11 mouse cellular contexts compared by ENCODE assay signal in genomic region chr11:58018287-58018686, GRCm38 (mm10). TPM values are rescaled to one million over a fixed set of nuclear protein-coding genes. Genes with fewer than 3 reads are reported as not detected.
DNase-seq lines count a peak whose midpoint lies in the region; ATAC-seq and TF ChIP-seq lines count a peak whose summit lies in the region.
"Had no signal": no experiment of that assay in that cellular context is flagged by ENCODE, and none has a peak within 500 bp of the region (broad histone marks: within the 10 kb centered on the region; RNA-seq: fewer than 3 reads in every experiment).

No protein-coding gene starts in this region.

- no peaks in the 10 kb centered on the region for H3K36me3 ChIP-seq in heart, embryonic 11.5 days (ENCODE audit: control insufficient read depth, insufficient read depth, low read length)
- H3K36me3 ChIP-seq in forebrain, embryonic 15.5 days, result no peaks in the 10 kb centered on the region
- H3K36me3 ChIP-seq: intestine, embryonic 15.5 days had no signal

- no peak for ATAC-seq in heart, embryonic 11.5 days (replicated peaks; ENCODE audit: insufficient number of reproducible peaks, low FRiP score, low TSS enrichment)
- no peak for ATAC-seq in forebrain, embryonic 15.5 days (replicated peaks)
- ATAC-seq: intestine, embryonic 15.5 days had no signal

- H3K27ac ChIP-seq in heart, embryonic 11.5 days (ENCODE audit: low read depth, low read length), result no peak overlapping the region
- H3K27ac ChIP-seq in cortical plate, adult 2 months (ENCODE audit: insufficient read depth, low read length), result no peak overlapping the region
- no peak overlapping the region for H3K27ac ChIP-seq in forebrain, embryonic 15.5 days (replicated peaks)
- H3K27ac ChIP-seq: intestine, embryonic 15.5 days had no signal

- no peaks in the 10 kb centered on the region for H3K9me3 ChIP-seq in heart, embryonic 11.5 days (replicated peaks; ENCODE audit: control insufficient read depth, low read length)
- no peaks in the 10 kb centered on the region for H3K9me3 ChIP-seq in forebrain, embryonic 15.5 days
- H3K9me3 ChIP-seq: intestine, embryonic 15.5 days; megakaryocyte, embryonic 14.5 days had no signal

- peaks cover 58% of the 10 kb centered on the region for H3K4me1 ChIP-seq in heart, embryonic 11.5 days (ENCODE audit: control insufficient read depth, insufficient read depth, low read length)
- peaks cover 20% of the 10 kb centered on the region for H3K4me1 ChIP-seq in cortical plate, adult 2 months (ENCODE audit: control insufficient read depth, insufficient read depth, low read length)
- peaks cover 16% of the 10 kb centered on the region for H3K4me1 ChIP-seq in forebrain, embryonic 15.5 days

- H3K4me3 ChIP-seq in heart, embryonic 11.5 days (ENCODE audit: low read depth, low read length), result no peak overlapping the region
- no peak overlapping the region for H3K4me3 ChIP-seq in cortical plate, adult 2 months (ENCODE audit: insufficient read depth, low read length)
- H3K4me3 ChIP-seq in forebrain, embryonic 15.5 days, result no peak overlapping the region
- H3K4me3 ChIP-seq: intestine, embryonic 15.5 days; megakaryocyte, embryonic 14.5 days had no signal

- peak; percentile 41 to 45 for DNase-seq in heart, postnatal 10 days
- DNase-seq in thymus, postnatal 14 days, result peak; percentile 27
- DNase-seq in thymus, postnatal 10 days (ENCODE audit: low spot score in 2 of 2), result no peak
- no peak for DNase-seq in ovary, adult 18-20 months (ENCODE audit: low spot score)
- DNase-seq in embryo, embryonic 9.5 days (ENCODE audit: extremely low spot score), result no peak
- DNase-seq: right cerebral cortex, postnatal 25 days had no signal

- no peak for TF ChIP-seq POLR2A in cortical plate, adult 2 months (IDR thresholded peaks at IDR 0.05; ENCODE audit: extremely low read depth, insufficient read depth, low read length)

- intact Hi-C loops in heart, postnatal 10 days (cut with DNase I), result loop anchor here (5.0 kb wide), 1 partner anchor 39 kb away; no protein-coding TSS in a partner anchor

- 33% methylated on average over 2 of the region's 2 CpGs for WGBS in heart, embryonic 11.5 days (ENCODE audit: insufficient replicate concordance)
- 84% methylated on average over 2 of the region's 2 CpGs for WGBS in forebrain, embryonic 15.5 days

- H3K9ac ChIP-seq in heart, embryonic 11.5 days (ENCODE audit: low read depth, low read length), result no peak overlapping the region; the same call in 1 of the 2 replicates
- H3K9ac ChIP-seq in forebrain, embryonic 15.5 days (replicated peaks), result no peak overlapping the region
- H3K9ac ChIP-seq: intestine, embryonic 15.5 days had no signal

- no peak overlapping the region for H3K4me2 ChIP-seq in heart, embryonic 11.5 days
- H3K4me2 ChIP-seq in forebrain, embryonic 15.5 days (replicated peaks), result no peak overlapping the region
- H3K4me2 ChIP-seq: intestine, embryonic 15.5 days had no signal

- TF ChIP-seq CTCF in cortical plate, adult 2 months (IDR thresholded peaks at IDR 0.05; ENCODE audit: extremely low read depth, insufficient read depth, low read length), result 0 out of 2 replicates have a peak, but pooled peaks have one; percentile 36

- H3K27me3 ChIP-seq in heart, embryonic 11.5 days (ENCODE audit: control insufficient read depth, insufficient read depth, low read length), result no peaks in the 10 kb centered on the region
- no peaks in the 10 kb centered on the region for H3K27me3 ChIP-seq in forebrain, embryonic 15.5 days
- H3K27me3 ChIP-seq: intestine, embryonic 15.5 days; megakaryocyte, embryonic 14.5 days had no signal

RNA-seq across cellular contexts. Expression of gene Larp1, which starts 9.4 kb away (rescaled TPM):
- 10 to 100 TPM; 57.8 to 61.3 TPM for total RNA-seq in heart, postnatal 10 days (2021)
- 16.9 and 19.5 TPM in 2 replicates for polyA plus RNA-seq in heart, embryonic 11.5 days (2014; fragmentation: Nextera tagmentation; extraction: Ambion mirVana)
- 44.1 and 46.0 TPM in 2 replicates for polyA plus RNA-seq in cortical plate, adult 2 months (2012; rRNA removed)
- polyA plus RNA-seq in forebrain, embryonic 15.5 days (2015; fragmentation: Nextera tagmentation; extraction: Ambion mirVana), result 18.5 and 18.7 TPM in 2 replicates

Comparison
In these comparisons a context has a peak if more than half of its experiments do, and no peak if none do; other contexts are left out.
1. DNase-seq: peak in heart, postnatal 10 days (2 of 2) and thymus, postnatal 14 days (single experiment); none in thymus, postnatal 10 days (0 of 2), ovary, adult 18-20 months (single experiment) and embryo, embryonic 9.5 days (single experiment).